Mouse (Mus musculus) cerebellum, adult 8-10 months (tissue): ENCODE results near the gene Irf2.

Source experiments
- DNase-seq: peaks from one replicate; pipeline ENCODE4 v3.0.0; 2022

Gene Irf2

DNA sequence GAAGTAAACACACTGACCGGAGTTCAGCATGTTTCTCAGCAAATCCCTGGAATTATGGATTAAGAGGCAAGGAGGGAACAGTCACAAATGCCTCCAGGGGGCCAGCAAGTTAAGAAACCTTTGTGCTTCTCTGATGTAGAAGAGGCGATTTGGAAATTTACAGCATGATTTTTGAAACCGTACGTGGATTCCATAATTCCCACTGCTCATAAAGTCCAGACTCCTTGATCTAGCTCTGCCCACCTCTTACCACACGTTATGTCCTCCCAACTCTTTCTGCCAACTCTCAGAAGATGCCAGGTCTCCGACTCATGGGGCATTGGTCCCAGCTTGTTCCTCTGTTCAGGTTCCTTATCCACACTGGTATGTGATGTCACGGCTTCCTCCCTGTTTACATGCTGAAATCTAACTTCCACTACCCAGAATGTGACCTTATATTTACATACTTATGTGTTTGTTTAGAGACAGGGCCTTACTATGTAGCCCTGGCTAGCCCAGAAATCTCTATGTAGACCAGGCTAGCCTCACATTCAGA is 7.1 kb upstream of the Irf2 start:
- no peak for DNase-seq

GRCm38 (mm10) chr8:46733603-46734002 is 5.9 kb upstream of the Irf2 start:
- DNase-seq = no peak

DNA sequence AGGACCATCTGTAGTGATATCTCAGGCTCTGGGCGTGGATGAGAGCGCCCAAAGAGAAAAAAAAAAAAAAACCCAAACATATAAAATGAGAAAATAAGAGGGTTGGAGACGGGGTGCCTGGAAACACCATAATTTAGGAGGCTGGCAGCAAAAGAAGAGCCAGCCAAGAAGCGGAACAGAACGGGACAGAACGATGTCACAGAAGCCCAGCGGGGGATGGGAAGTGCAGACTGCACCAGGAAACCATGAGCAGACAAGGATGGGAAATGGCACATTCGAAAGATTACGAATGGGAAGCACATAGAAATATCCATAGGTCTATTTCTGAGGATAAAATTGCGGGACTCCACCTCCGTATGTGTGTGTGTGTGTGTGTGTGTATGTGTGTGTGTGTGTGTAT is 4.0 kb upstream of the Irf2 start:
- no peak for DNase-seq

GRCm38 (mm10) chr8:46736260-46736659 is 3.3 kb upstream of the Irf2 start:
- DNase-seq = no peak

DNA sequence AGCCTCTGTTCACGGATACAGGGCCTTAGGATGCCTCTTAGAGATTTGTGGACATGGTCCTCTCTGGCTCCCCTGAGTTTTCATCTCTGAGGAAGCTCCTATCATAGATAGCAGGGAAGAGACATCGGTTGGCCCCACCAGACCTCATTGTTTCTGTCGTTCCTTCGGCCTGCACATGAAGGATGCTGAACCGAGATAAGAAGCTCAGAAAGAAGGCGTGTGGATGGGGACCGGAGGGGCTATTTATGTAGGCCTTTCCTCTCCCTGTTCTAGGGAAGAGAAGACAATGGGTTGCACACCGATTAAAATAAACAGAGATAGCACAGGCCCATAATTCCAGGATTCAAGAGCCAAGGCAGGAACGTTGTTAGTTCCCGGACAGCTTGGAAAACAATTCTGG is 2.1 kb upstream of the Irf2 start:
- no peak for DNase-seq

DNA sequence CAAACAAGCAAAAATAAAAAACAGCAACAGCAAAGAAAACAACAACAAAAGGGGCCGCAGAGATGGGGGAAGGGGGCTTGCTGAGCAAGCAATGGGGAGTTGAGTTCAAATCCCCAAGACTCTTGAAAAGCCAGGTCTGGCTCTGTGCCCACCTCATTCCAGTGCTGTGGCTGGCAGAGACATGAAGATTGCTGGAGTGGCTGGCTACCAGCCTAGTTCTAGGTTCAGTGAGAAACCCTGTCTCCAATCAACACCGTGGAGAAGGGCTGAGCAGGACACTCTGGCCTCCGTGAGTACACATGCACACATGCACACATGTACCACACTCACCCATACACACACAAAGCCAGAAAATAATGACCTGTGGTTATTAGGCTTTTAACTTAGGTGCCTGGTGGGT is 1.6 kb upstream of the Irf2 start:
- DNase-seq = no peak

- no peak for DNase-seq
Observed at GRCm38 (mm10) chr8:46738601-46739000, 931 bp upstream of the Irf2 start.

DNA sequence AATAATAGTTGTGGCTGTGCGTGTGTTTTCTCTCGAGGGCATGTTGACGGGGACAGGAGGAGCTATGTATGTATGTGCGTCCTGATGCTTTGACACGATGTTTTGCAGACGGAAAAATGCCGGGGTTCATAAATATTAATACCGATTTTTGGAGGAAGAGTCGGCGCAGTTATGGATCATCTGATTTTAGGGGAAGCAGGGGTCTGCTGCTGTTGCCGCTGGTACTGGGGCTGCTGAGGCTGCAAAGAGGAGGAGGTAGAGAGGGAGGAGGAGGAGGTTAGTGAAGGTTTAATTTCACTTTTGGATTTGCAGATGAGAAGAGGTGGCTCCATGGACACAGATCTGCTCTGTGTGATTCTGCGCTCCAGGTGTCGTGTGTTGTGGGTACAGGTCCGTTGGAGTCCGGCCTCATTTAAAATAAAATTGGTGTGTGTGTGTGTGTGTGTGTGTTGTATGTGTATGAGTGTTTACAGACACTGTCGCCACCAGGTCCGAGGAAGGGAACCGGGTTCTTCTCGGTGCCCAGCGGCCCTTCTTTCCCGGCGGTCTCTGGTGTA is 502 bp downstream of the Irf2 start:
- no peak for DNase-seq

GRCm38 (mm10) chr8:46740513-46741280 is 1.2 kb downstream of the Irf2 start:
- DNase-seq = peak; percentile 62

- DNase-seq = no peak
Observed at GRCm38 (mm10) chr8:46741281-46741791, 1.8 kb downstream of the Irf2 start.

- DNase-seq = no peak
Observed at GRCm38 (mm10) chr8:46741991-46742690, 2.6 kb downstream of the Irf2 start.

DNA sequence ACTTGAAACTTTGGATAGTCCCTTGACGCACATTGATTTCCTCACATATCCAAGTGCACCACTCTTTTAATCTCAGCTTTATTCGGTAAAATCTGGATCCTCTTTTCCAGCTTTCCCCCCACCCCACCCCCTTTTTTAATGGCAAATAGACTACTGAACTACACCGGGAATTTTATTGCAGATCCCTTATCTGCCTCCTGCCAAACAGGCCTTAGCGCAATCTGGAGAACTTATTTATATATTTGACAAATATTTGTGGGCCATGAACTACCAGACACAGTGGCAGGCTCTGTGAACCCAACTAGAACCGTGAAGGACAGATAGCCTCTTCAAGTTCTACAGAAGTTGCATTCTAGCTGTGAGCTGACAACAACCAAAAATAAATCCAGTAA is 3.2 kb downstream of the Irf2 start:
- no peak for DNase-seq

DNA sequence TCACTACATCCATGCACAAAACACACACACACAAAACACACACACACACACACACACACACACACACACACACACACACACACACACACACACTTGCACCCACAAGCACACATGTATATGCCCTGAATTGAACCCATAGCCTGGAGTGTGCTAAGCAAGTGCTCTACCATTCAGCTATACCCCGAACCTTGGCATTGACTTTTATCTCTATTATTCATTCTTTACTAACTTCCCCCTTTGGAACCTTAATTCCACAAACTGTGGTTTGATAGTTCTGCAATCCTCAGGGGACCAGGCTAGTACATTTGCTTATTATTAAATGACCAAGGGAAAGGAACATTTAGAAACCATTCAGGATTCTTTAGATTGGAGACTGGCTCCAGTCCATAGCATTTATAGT is 5.9 kb downstream of the Irf2 start:
- no peak for DNase-seq

DNA sequence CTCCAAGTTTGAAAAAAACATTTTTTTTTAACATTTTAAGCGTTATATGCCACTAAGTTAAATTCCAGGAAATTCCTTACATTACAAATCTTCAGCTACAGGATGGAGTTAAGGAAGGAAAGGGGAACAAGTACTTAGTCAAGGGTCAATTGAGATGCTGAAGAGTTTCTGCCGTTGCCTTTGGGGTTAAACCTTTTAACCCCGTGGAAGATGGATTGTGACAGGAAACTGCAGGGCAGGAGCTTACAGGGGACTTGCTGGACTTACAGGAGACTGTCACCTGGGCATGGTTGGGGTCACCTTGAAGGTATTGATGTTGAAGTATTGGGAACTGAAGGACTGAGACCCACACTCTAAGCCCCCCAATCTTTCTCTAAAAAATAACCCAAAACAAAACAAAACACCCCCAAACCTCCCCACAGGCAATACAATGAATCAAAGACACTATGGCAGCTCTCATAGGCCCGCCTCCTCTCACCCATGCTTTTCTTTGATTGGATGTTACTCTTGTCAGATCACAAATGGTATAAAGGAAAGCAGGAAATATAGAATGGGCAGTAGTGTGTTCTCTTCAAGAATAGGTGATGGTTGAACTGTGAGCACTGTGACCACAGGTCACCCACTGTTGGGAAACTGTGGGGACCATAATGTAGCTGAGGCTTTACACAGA is 7.9 kb downstream of the Irf2 start:
- DNase-seq = no peak

DNA sequence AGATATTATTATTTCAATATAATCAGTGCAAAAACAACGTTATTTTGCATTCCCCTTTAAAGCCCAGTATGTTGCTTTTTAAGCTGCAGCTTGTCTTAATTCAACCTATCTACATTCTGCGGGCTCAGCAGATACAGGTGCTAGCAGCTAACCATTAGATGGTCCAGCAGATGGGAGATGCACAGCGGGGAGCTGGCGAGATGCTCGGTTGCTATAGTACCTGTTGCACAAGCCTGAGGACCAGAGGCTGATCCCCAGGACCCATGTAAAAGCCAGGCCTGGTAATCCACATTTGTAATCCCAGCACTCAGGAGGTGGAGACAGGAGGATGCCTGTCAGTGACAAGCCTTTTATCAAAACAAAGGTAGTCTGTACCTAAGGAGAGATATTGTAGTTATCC is 10.5 kb downstream of the Irf2 start:
- DNase-seq = peak; percentile 30

DNA sequence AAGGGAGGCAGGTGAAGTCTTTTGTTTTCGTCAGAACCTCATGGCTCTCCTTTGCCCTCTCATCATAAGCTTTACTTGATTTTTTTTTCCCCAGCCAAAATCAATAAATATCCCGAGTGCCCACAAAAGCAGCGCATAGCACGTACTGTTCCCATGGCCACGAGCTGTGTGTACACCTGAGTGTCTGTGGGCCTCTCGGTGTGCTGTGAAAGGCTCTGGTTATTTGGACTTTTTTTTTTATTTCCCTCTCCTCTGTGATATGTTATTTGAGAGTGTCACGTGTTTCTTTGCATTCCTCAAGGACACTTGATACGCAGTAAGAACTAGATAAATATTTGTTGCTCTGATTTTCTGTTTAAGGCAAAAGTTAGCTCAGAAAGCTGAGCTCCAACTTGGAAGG is 11.0 kb downstream of the Irf2 start:
- no peak for DNase-seq

- no peak for DNase-seq
Observed at GRCm38 (mm10) chr8:46751151-46751550, 11.6 kb downstream of the Irf2 start.

- DNase-seq = no peak
Observed at GRCm38 (mm10) chr8:46752986-46753385, 13.5 kb downstream of the Irf2 start.

GRCm38 (mm10) chr8:46754355-46754754 is 14.8 kb downstream of the Irf2 start:
- no peak for DNase-seq

DNA sequence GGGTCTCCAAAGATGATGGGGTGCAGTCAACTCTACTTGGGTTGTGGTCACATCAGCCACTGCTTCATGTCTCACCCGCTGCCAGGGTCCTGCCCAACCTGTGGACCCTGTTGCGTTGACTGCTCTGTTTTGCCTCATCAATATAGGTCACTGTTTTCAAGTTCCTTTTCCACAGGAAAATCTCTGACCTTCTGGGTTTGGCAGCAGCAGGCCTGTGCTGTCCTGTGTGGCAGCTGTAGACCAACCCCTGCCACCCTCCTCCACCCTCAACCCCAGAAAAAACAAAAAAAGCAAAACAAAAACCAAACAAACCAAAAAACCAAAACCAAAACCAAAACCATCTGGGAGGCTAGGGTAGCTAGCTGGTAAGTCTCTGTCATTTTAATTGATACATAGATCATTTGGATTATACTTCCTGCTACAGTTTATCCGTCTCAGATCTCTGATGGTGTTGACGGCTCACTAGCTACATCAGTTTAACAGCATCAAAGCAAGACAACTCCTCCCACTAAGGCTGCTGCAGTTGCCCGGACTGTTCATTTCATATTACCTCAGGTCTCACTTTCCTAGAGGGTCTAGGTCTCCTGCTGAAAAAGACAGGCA is 16.3 kb downstream of the Irf2 start:
- no peak for DNase-seq

- no peak for DNase-seq
Observed at GRCm38 (mm10) chr8:46757613-46758012, 18.1 kb downstream of the Irf2 start.

DNA sequence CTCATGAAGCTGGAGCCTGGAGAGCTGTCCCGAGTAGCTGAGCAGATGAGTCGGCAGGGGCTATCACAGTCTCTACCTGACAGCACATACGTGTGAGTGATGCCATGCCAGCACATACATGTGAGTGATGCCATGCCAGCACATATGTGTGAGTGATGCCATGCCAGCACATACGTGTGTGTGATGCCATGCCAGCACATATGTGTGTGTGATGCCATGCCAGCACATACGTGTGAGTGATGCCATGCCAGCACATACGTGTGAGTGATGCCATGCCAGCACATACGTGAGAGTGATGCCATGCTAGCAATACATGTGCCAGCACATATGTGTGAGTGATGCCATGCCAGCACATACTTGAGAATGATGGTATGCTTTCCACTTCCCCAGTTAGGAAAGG is 18.6 kb downstream of the Irf2 start:
- no peak for DNase-seq

DNA sequence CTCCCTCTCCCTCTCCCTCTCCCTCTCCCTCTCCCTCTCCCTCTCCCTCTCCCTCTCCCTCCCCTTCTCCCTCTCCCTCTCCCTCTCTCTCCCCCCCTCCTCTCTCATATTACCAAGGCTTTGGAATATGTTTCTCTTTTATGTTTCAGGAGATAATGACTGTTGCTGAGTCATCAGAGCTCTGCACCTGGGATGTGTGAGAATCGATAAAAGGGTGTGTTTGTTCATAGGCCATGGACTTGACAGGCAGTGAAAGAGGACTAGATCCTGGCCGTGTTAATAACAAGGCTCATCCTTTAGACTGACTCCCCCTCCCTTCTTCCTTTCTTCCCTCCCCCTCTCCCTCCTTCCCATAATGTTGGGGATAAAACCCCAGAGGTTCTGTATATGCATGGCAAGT is 19.1 kb downstream of the Irf2 start:
- no peak for DNase-seq
